Mouse (Mus musculus) cortical plate, adult 2 months (tissue): Measurements from ENCODE around the gene Gm14819.
"Not testable (repeated sequence)": the region's sequence is repeated elsewhere in the genome, so short reads cannot be mapped to it uniquely, and the experiment has no call there.

Source experiments
- CTCF ChIP-seq: fragments of 200-500 bp; IDR thresholded peaks from 2 replicates; pipeline ENCODE4 v1.5.1; 2011; ENCODE audit warnings: mild to moderate bottlenecking, control low read depth, low read length; ENCODE audit not compliant: insufficient read depth; ENCODE audit errors: extremely low read depth
- POLR2A ChIP-seq: fragments of 200-500 bp; IDR thresholded peaks from 2 replicates; pipeline ENCODE4 v1.6.1; 2011; ENCODE audit warnings: mild to moderate bottlenecking, low read length, control low read depth; ENCODE audit not compliant: insufficient read depth; ENCODE audit errors: extremely low read depth

DNA sequence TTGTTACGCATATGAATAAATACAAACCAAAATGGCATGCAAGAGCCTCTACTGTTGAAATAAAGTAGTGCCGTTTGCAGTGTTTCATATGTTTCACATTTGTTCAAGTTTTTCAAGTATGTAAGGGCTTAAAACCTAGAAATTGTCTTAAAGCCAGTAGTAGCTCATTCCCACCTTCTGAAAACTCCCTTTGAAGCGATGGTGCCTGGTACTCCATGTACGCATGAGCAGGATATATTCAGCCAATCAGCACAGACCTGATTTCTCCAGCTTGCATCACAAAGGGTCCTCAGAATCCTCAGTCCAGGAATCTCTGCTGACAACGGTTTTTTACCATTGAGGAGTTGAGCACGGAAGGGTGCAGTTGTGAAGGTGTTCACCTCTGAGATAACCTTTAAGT, at the start of gene Gm14819:
- not testable (repeated sequence) for TF ChIP-seq POLR2A, CTCF
